Mouse (Mus musculus): ENCODE measurements around the gene Noxa1. TPM values are rescaled to one million over a fixed set of nuclear protein-coding genes. Genes with fewer than 3 reads are reported as not detected.

Gene Noxa1
- polyA plus RNA-seq, 1 experiment from 2014 or later = not detected

Small RNA genes within 50 kb of the gene (microRNA-seq; reads per million reads assigned to microRNA genes)
- gene Gm24328 (not detected), gene Mir7664 (0.62 reads per million)

Other genes with a start within 250 kb of the Noxa1 start
- 71.2 and 82.0 TPM in 2 replicates for gene Ehmt1, start 175.5 kb downstream of the Noxa1 start, polyA plus RNA-seq (2015; fragmentation: Nextera tagmentation; extraction: Ambion mirVana)
- gene Arrdc1, start 159.9 kb downstream of the Noxa1 start, polyA plus RNA-seq (2015; fragmentation: Nextera tagmentation; extraction: Ambion mirVana) = 45.8 and 46.8 TPM in 2 replicates
- gene Zmynd19, start 145.4 kb downstream of the Noxa1 start, polyA plus RNA-seq (2015; fragmentation: Nextera tagmentation; extraction: Ambion mirVana) = 5.4 and 14.6 TPM in 2 replicates
- 36.5 and 39.0 TPM in 2 replicates for gene Dph7, start 132.7 kb downstream of the Noxa1 start, polyA plus RNA-seq (2015; fragmentation: Nextera tagmentation; extraction: Ambion mirVana)
- 159 and 182 TPM in 2 replicates for gene Mrpl41, start 120.1 kb downstream of the Noxa1 start, polyA plus RNA-seq (2015; fragmentation: Nextera tagmentation; extraction: Ambion mirVana)
- 2.2 and 3.4 TPM in 2 replicates for gene Pnpla7, start 119.1 kb downstream of the Noxa1 start, polyA plus RNA-seq (2015; fragmentation: Nextera tagmentation; extraction: Ambion mirVana)
- gene Nsmf, start 40.8 kb downstream of the Noxa1 start, polyA plus RNA-seq (2015; fragmentation: Nextera tagmentation; extraction: Ambion mirVana) = 173 and 174 TPM in 2 replicates
- gene Entpd8, start 14.8 kb downstream of the Noxa1 start, polyA plus RNA-seq (2015; fragmentation: Nextera tagmentation; extraction: Ambion mirVana) = not detected in 2 replicates
- 13.6 and 16.3 TPM in 2 replicates for gene Nrarp, start 85.6 kb upstream of the Noxa1 start, polyA plus RNA-seq (2015; fragmentation: Nextera tagmentation; extraction: Ambion mirVana)
- gene Tor4a, start 101.7 kb upstream of the Noxa1 start, polyA plus RNA-seq (2015; fragmentation: Nextera tagmentation; extraction: Ambion mirVana) = 2.1 and 2.3 TPM in 2 replicates
- 105 and 112 TPM in 2 replicates for gene Nelfb, start 116.3 kb upstream of the Noxa1 start, polyA plus RNA-seq (2015; fragmentation: Nextera tagmentation; extraction: Ambion mirVana)
- gene Stpg3, start 119.5 kb upstream of the Noxa1 start, polyA plus RNA-seq (2015; fragmentation: Nextera tagmentation; extraction: Ambion mirVana) = not detected in 2 replicates
- gene Fam166a, start 123.6 kb upstream of the Noxa1 start, polyA plus RNA-seq (2015; fragmentation: Nextera tagmentation; extraction: Ambion mirVana) = 0.39 and 1.0 TPM in 2 replicates
- gene Tubb4b, start 129.6 kb upstream of the Noxa1 start, polyA plus RNA-seq (2015; fragmentation: Nextera tagmentation; extraction: Ambion mirVana) = 486 and 553 TPM in 2 replicates
- gene Slc34a3, start 139.2 kb upstream of the Noxa1 start, polyA plus RNA-seq (2015; fragmentation: Nextera tagmentation; extraction: Ambion mirVana) = not detected in 2 replicates
- gene Rnf224, start 141.6 kb upstream of the Noxa1 start, polyA plus RNA-seq (2015; fragmentation: Nextera tagmentation; extraction: Ambion mirVana) = not detected in 2 replicates
- gene Rnf208, start 147.1 kb upstream of the Noxa1 start, polyA plus RNA-seq (2015; fragmentation: Nextera tagmentation; extraction: Ambion mirVana) = 166 and 207 TPM in 2 replicates
- gene Cysrt1, start 147.3 kb upstream of the Noxa1 start, polyA plus RNA-seq (2015; fragmentation: Nextera tagmentation; extraction: Ambion mirVana) = 0.24 TPM in 1 of 2 replicates, not detected in the other
- 4.2 and 5.1 TPM in 2 replicates for gene AL732309.1, start 151.7 kb upstream of the Noxa1 start, polyA plus RNA-seq (2015; fragmentation: Nextera tagmentation; extraction: Ambion mirVana)
- gene Tmem203, start 160.3 kb upstream of the Noxa1 start, polyA plus RNA-seq (2015; fragmentation: Nextera tagmentation; extraction: Ambion mirVana) = 15.8 and 16.6 TPM in 2 replicates
- gene Tprn, start 167.5 kb upstream of the Noxa1 start, polyA plus RNA-seq (2015; fragmentation: Nextera tagmentation; extraction: Ambion mirVana) = 20.3 TPM in 2 replicates
- 181 and 183 TPM in 2 replicates for gene Ssna1, start 177.3 kb upstream of the Noxa1 start, polyA plus RNA-seq (2015; fragmentation: Nextera tagmentation; extraction: Ambion mirVana)
- 137 and 147 TPM in 2 replicates for gene Anapc2, start 177.3 kb upstream of the Noxa1 start, polyA plus RNA-seq (2015; fragmentation: Nextera tagmentation; extraction: Ambion mirVana)
- not detected in 2 replicates for gene Tmem210, start 193.0 kb upstream of the Noxa1 start, polyA plus RNA-seq (2015; fragmentation: Nextera tagmentation; extraction: Ambion mirVana)
- 0.12 and 0.13 TPM in 2 replicates for gene Lrrc26, start 194.8 kb upstream of the Noxa1 start, polyA plus RNA-seq (2015; fragmentation: Nextera tagmentation; extraction: Ambion mirVana)
- 56.9 and 65.8 TPM in 2 replicates for gene Grin1, start 224.0 kb upstream of the Noxa1 start, polyA plus RNA-seq (2015; fragmentation: Nextera tagmentation; extraction: Ambion mirVana)
- gene Man1b1, start 237.2 kb upstream of the Noxa1 start, polyA plus RNA-seq (2015; fragmentation: Nextera tagmentation; extraction: Ambion mirVana) = 41.6 and 48.3 TPM in 2 replicates

All from hindbrain, embryonic 16.5 days (tissue).